Mouse (Mus musculus) CH12.LX (cell line): ENCODE results near the gene Stam. TPM values are rescaled to one million over a fixed set of nuclear protein-coding genes. Genes with fewer than 3 reads are reported as not detected.
"Not testable (repeated sequence)": the region's sequence is repeated elsewhere in the genome, so short reads cannot be mapped to it uniquely, and the experiment has no call there.

Experiments
- DNase-seq: peaks from one replicate; pipeline ENCODE4 v3.0.0-alpha.2; 2013; ENCODE audit errors: extremely low read depth
- H3K27ac ChIP-seq: 2 replicates; pipeline ENCODE4 v1.5.1; 2012; ENCODE audit warnings: low read depth, mild to moderate bottlenecking, control low read depth, moderate library complexity; ENCODE audit not compliant: insufficient read depth
- H3K27me3 ChIP-seq: replicated peaks from 2 replicates; pipeline ENCODE3; 2012; ENCODE audit warnings: inconsistent platforms
- H3K36me3 ChIP-seq, 2 experiments: replicated peaks in 1 of 2; 2 replicates each; pipeline versions ENCODE3 to v1.6.1; 2012; ENCODE audit warnings: inconsistent platforms in 1 of 2, low read length in 1 of 2, mild to moderate bottlenecking in 1 of 2, mixed read lengths in 1 of 2, moderate library complexity in 1 of 2; ENCODE audit not compliant: control insufficient read depth in 1 of 2, insufficient read depth in 1 of 2
- H3K4me1 ChIP-seq, 2 experiments: 2 replicates each; pipeline ENCODE4 v1.6.1; 2012; ENCODE audit warnings: inconsistent platforms in 1 of 2, moderate library complexity in 1 of 2; ENCODE audit not compliant: insufficient read depth in 2 of 2, control insufficient read depth in 1 of 2
- H3K4me2 ChIP-seq: 2 replicates; pipeline ENCODE4 v1.6.1; 2012; ENCODE audit warnings: low read depth, mild to moderate bottlenecking, control low read depth; ENCODE audit not compliant: poor library complexity, insufficient read depth, severe bottlenecking
- H3K4me3 ChIP-seq, 3 experiments: fragments of 150-350 bp in 1 of 3; sonication (generic) in 1 of 3; replicated peaks in 1 of 3; 2 replicates each; pipeline versions ENCODE3 to v1.5.1; 2011 to 2012; ENCODE audit warnings: low read depth in 2 of 3, low read length in 2 of 3, mild to moderate bottlenecking in 2 of 3, moderate library complexity in 2 of 3, control low read depth in 1 of 3, improper control_type of control experiment in 1 of 3, inconsistent platforms in 1 of 3, mixed read lengths in 1 of 3; ENCODE audit not compliant: poor library complexity in 1 of 3
- H3K79me2 ChIP-seq: replicated peaks from 2 replicates; pipeline ENCODE4 v1.6.1; 2012; ENCODE audit warnings: mild to moderate bottlenecking, moderate library complexity; ENCODE audit not compliant: control insufficient read depth, poor library complexity, insufficient read depth, severe bottlenecking; ENCODE audit errors: extremely low read depth
- H3K9ac ChIP-seq: 2 replicates; pipeline ENCODE4 v1.6.1; 2012; ENCODE audit warnings: low read depth, mild to moderate bottlenecking, control low read depth, moderate library complexity; ENCODE audit not compliant: insufficient read depth
- H3K9me3 ChIP-seq: replicated peaks from 2 replicates; pipeline ENCODE3; 2012; ENCODE audit warnings: low read length, inconsistent platforms, mixed read lengths
- CHD2 ChIP-seq: IDR thresholded peaks from 2 replicates; pipeline ENCODE4 v1.6.1; 2011; ENCODE audit warnings: low read length, improper control_type of control experiment
- CTCF ChIP-seq, 2 experiments: IDR thresholded peaks in 1 of 2; conservative IDR thresholded peaks in 1 of 2; 2 replicates each; pipeline ENCODE4 v1.5.1; 2011 to 2012; ENCODE audit warnings: low read depth in 2 of 2, low read length in 2 of 2, improper control_type of control experiment in 1 of 2, inconsistent platforms in 1 of 2, mild to moderate bottlenecking in 1 of 2, moderate library complexity in 1 of 2
- E2F4 ChIP-seq: IDR thresholded peaks from 2 replicates; pipeline ENCODE4 v1.6.1; 2011; ENCODE audit warnings: low read depth, low read length, improper control_type of control experiment; ENCODE audit not compliant: insufficient replicate concordance
- ELF1 ChIP-seq: IDR thresholded peaks from 2 replicates; pipeline ENCODE4 v1.6.1; 2014; ENCODE audit warnings: low read depth, mild to moderate bottlenecking, inconsistent platforms, low read length, improper control_type of control experiment
- EP300 ChIP-seq: IDR thresholded peaks from 2 replicates; pipeline ENCODE4 v1.6.1; 2011; ENCODE audit warnings: low read length, improper control_type of control experiment
- JUND ChIP-seq: conservative IDR thresholded peaks from 2 replicates; pipeline ENCODE4 v1.6.1; 2011; ENCODE audit warnings: low read depth, low read length, improper control_type of control experiment
- MAFK ChIP-seq: IDR thresholded peaks from 2 replicates; pipeline ENCODE4 v1.6.1; 2011; ENCODE audit warnings: low read length, improper control_type of control experiment; ENCODE audit not compliant: insufficient replicate concordance
- MAX ChIP-seq: IDR thresholded peaks from 2 replicates; pipeline ENCODE4 v1.6.1; 2011; ENCODE audit warnings: low read length, improper control_type of control experiment
- MAZ ChIP-seq: IDR thresholded peaks from 2 replicates; pipeline ENCODE4 v1.6.1; 2012; ENCODE audit warnings: low read depth, mild to moderate bottlenecking, inconsistent platforms, low read length, improper control_type of control experiment, moderate library complexity
- MEF2A ChIP-seq: IDR thresholded peaks from 2 replicates; pipeline ENCODE4 v1.6.1; 2014; ENCODE audit warnings: low read depth, mild to moderate bottlenecking, inconsistent platforms, low read length, improper control_type of control experiment, borderline replicate concordance
- MXI1 ChIP-seq: IDR thresholded peaks from 2 replicates; pipeline ENCODE4 v1.6.1; 2011; ENCODE audit warnings: mild to moderate bottlenecking, low read depth, low read length, improper control_type of control experiment
- MYC ChIP-seq: IDR thresholded peaks from 2 replicates; pipeline ENCODE4 v1.6.1; 2011; ENCODE audit warnings: low read depth, mild to moderate bottlenecking, improper control_type of control experiment, low read length
- NRF1 ChIP-seq: IDR thresholded peaks from 2 replicates; pipeline ENCODE4 v1.6.1; 2014; ENCODE audit warnings: low read depth, mild to moderate bottlenecking, inconsistent platforms, low read length, improper control_type of control experiment, moderate library complexity
- PAX5 ChIP-seq: IDR thresholded peaks from 2 replicates; pipeline ENCODE4 v1.6.1; 2012; ENCODE audit warnings: low read length, inconsistent platforms, mixed read lengths
- RCOR1 ChIP-seq: conservative IDR thresholded peaks from 2 replicates; pipeline ENCODE4 v1.6.1; 2012; ENCODE audit warnings: low read depth, mild to moderate bottlenecking, inconsistent platforms, low read length, improper control_type of control experiment
- SMC3 ChIP-seq: IDR thresholded peaks from 2 replicates; pipeline ENCODE4 v1.6.1; 2011; ENCODE audit warnings: low read depth, low read length, improper control_type of control experiment
- TBP ChIP-seq: conservative IDR thresholded peaks from 2 replicates; pipeline ENCODE4 v1.6.1; 2011; ENCODE audit warnings: low read depth, low read length, improper control_type of control experiment
- TCF12 ChIP-seq: IDR thresholded peaks from 2 replicates; pipeline ENCODE4 v1.6.1; 2014; ENCODE audit warnings: low read depth, mild to moderate bottlenecking, inconsistent platforms, low read length, improper control_type of control experiment
- USF1 ChIP-seq: IDR thresholded peaks from 2 replicates; pipeline ENCODE4 v1.6.1; 2014; ENCODE audit warnings: low read depth, mild to moderate bottlenecking, inconsistent platforms, low read length, improper control_type of control experiment
- USF2 ChIP-seq: conservative IDR thresholded peaks from 2 replicates; pipeline ENCODE4 v1.6.1; 2011; ENCODE audit warnings: low read depth, low read length, improper control_type of control experiment
- dilution Hi-C: fragments of 300-500 bp; cut with MboI; formaldehyde crosslinking; loops from 2 replicates; pipeline ENCODE4 v1.14.3; 2020; ENCODE audit warnings: low sequenced_read_pairs; ENCODE audit not compliant: extremely low pct_unique_long_range_greater_than_20kb, extremely low pct_ligation_motif_present
- in situ Hi-C: fragments of 300-500 bp; cut with MboI; formaldehyde crosslinking; loops from 3 replicates; pipeline ENCODE4 v1.14.3; 2019; ENCODE audit warnings: low sequenced_read_pairs, low pct_ligation_motif_present, low pct_unique_long_range_greater_than_20kb, mixed read lengths
- polyA plus RNA-seq: library from polyadenylated mRNA; unstranded; fragments of >175 nt; gene quantifications from 2 replicates; pipeline ENCODE4 v1.2.1, GENCODE M21; 2012; ENCODE audit warnings: low read depth; ENCODE audit not compliant: insufficient read length
- total RNA-seq, 2 experiments: library from RNA; depleted of rRNA; stranded (reverse); fragments of 300-350 nt in 1 of 2; fragments of >200 nt in 1 of 2; gene quantifications; 2 replicates each; pipeline ENCODE4 v1.2.3; 2012 to 2014

Gene Stam
- total and polyA plus RNA-seq, 3 experiments: 13.5 to 21.4 (median 15.1) TPM

- TF ChIP-seq JUND (no peak), MAX (no peak), MXI1 (no peak), E2F4 (no peak), MEF2A (no peak), NRF1 (no peak), TBP (no peak), MAFK (no peak), USF1 (no peak), MYC (no peak), TCF12 (no peak), USF2 (no peak), MAZ (no peak), CHD2 (no peak), SMC3 (no peak), RCOR1 (no peak), ELF1 (no peak), CTCF (conservative IDR thresholded peaks at IDR 0.05 in 1 of 2, IDR thresholded peaks at IDR 0.05 in 1 of 2; ENCODE audit: low read depth in 2 of 2, low read length in 2 of 2) (no peak), PAX5 (no peak)
- TF ChIP-seq, all 38 proteins: peak for 0
- Histone ChIP-seq H3K79me2 (no peaks in the 10 kb centered on the region), H3K4me1 (peaks cover 0 to 7% of the 10 kb centered on the region in 2 experiments; a peak in 1 of 4 replicates), H3K9ac (no peak overlapping the region), H3K4me3 (no peak overlapping the region), H3K9me3 (no peaks in the 10 kb centered on the region), H3K27ac (no peak overlapping the region), H3K36me3 (no peaks in the 10 kb centered on the region), H3K27me3 (no peaks in the 10 kb centered on the region), H3K4me2 (no peak overlapping the region)
- DNase-seq: no peak
- dilution Hi-C loops (no loop called here), in situ Hi-C loops (no loop called here)
Measured at GRCm38 (mm10) chr2:14191601-14192000, 117.7 kb downstream of the Stam start.

- DNase-seq: peak; percentile 9
- Histone ChIP-seq H3K4me2 (no peak overlapping the region), H3K27ac (no peak overlapping the region), H3K79me2 (no peaks in the 10 kb centered on the region), H3K9me3 (no peaks in the 10 kb centered on the region), H3K4me1 (peaks cover 0 to 7% of the 10 kb centered on the region in 2 experiments; a peak in 1 of 4 replicates), H3K36me3 (no peaks in the 10 kb centered on the region), H3K27me3 (no peaks in the 10 kb centered on the region), H3K4me3 (no peak overlapping the region), H3K9ac (no peak overlapping the region)
- dilution Hi-C loops: no loop called here
- in situ Hi-C loops: no loop called here
- TF ChIP-seq MEF2A (no peak), EP300 (no peak), E2F4 (no peak)
Measured at GRCm38 (mm10) chr2:14192046-14192445, 118.1 kb downstream of the Stam start.

GRCm38 (mm10) chr2:14198325-14198903 lies 124.5 kb downstream of the Stam start:
- H3K27me3 ChIP-seq, H3K4me1 ChIP-seq, H3K4me3 ChIP-seq, H3K9me3 ChIP-seq, dilution Hi-C loops, H3K36me3 ChIP-seq, H3K9ac ChIP-seq, in situ Hi-C loops, H3K79me2 ChIP-seq, H3K27ac ChIP-seq, DNase-seq, H3K4me2 ChIP-seq: not testable (repeated sequence)
